Comparison of ENCODE assay signal across 26 mouse cellular contexts in genomic region chr2:180391349-180391748, GRCm38 (mm10). TPM values are rescaled to one million over a fixed set of nuclear protein-coding genes. Genes with fewer than 3 reads are reported as not detected.
DNase-seq lines count a peak whose midpoint lies in the region; ATAC-seq and TF ChIP-seq lines count a peak whose summit lies in the region.
"Had no signal": no experiment of that assay in that cellular context is flagged by ENCODE, and none has a peak within 500 bp of the region (broad histone marks: within the 10 kb centered on the region; RNA-seq: fewer than 3 reads in every experiment).

No protein-coding gene starts in this region.

- H3K4me1 ChIP-seq in heart, embryonic 10.5 days: peaks cover 71% of the 10 kb centered on the region
- H3K4me1 ChIP-seq in heart, embryonic 14.5 days (ENCODE audit: control insufficient read depth in 2 of 2, insufficient read depth in 2 of 2, low read length in 2 of 2): peaks cover 28 to 54% of the 10 kb centered on the region in 2 experiments
- peaks cover 5% of the 10 kb centered on the region; the same call in 1 of the 2 replicates for H3K4me1 ChIP-seq in heart, postnatal 0 days (ENCODE audit: control insufficient read depth, insufficient read depth)
- H3K4me1 ChIP-seq in kidney, embryonic 16.5 days (ENCODE audit: insufficient read depth, low read length): no peaks in the 10 kb centered on the region

- H3K9ac ChIP-seq in heart, embryonic 14.5 days (ENCODE audit: low read length): peak overlapping the region; percentile 95
- H3K9ac ChIP-seq in heart, postnatal 0 days (replicated peaks; ENCODE audit: low read depth, low read length): peak overlapping the region; percentile 98
- no peak overlapping the region for H3K9ac ChIP-seq in kidney, embryonic 16.5 days (replicated peaks; ENCODE audit: low read length)
- H3K9ac ChIP-seq: embryonic facial prominence, embryonic 15.5 days; hindbrain, embryonic 13.5 days had no signal

- TF ChIP-seq EP300 in heart, postnatal 0 days (IDR thresholded peaks at IDR 0.05; ENCODE audit: low read depth): no peak

- TF ChIP-seq CTCF in heart, postnatal 0 days (IDR thresholded peaks at IDR 0.05; ENCODE audit: low read depth): no peak

- WGBS in heart, embryonic 10.5 days: 61% methylated on average over 3 of the region's 3 CpGs
- WGBS in heart, embryonic 14.5 days: 45% methylated on average over 3 of the region's 3 CpGs
- 27% methylated on average over 3 of the region's 3 CpGs for WGBS in heart, postnatal 0 days
- 81% methylated on average over 3 of the region's 3 CpGs for WGBS in kidney, embryonic 16.5 days

- peaks cover 58% of the 10 kb centered on the region for H3K36me3 ChIP-seq in heart, embryonic 10.5 days
- peaks cover 72% of the 10 kb centered on the region for H3K36me3 ChIP-seq in heart, embryonic 14.5 days (ENCODE audit: control insufficient read depth, insufficient read depth, low read length)
- H3K36me3 ChIP-seq in heart, postnatal 0 days (replicated peaks; ENCODE audit: control insufficient read depth, insufficient read depth, low read length): no peaks in the 10 kb centered on the region; the same call in 1 of the 2 replicates
- no peaks in the 10 kb centered on the region for H3K36me3 ChIP-seq in kidney, embryonic 16.5 days (ENCODE audit: insufficient read depth, low read length)
- H3K36me3 ChIP-seq: embryonic facial prominence, embryonic 15.5 days; forebrain, embryonic 10.5 days; hindbrain, embryonic 13.5 days had no signal

- no peak for ATAC-seq in heart, embryonic 14.5 days (ENCODE audit: insufficient number of reproducible peaks, insufficient read depth, low FRiP score, low read depth)
- ATAC-seq in heart, postnatal 0 days (ENCODE audit: insufficient read depth, low read depth): no peak
- no peak for ATAC-seq in kidney, embryonic 16.5 days (ENCODE audit: low FRiP score, low TSS enrichment)
- ATAC-seq: activated CD4-positive, CD25-positive, alpha-beta regulatory T cell, adult 4 months; forebrain, embryonic 14.5 days; hindbrain, postnatal 0 days; Patski had no signal

- no peak overlapping the region; the same call in 1 of the 2 replicates for H3K27ac ChIP-seq in heart, embryonic 10.5 days
- peak overlapping the region in 1 of 2 experiments; percentile 98; a peak in 2 of 4 replicates for H3K27ac ChIP-seq in heart, embryonic 14.5 days (replicated peaks in 1 of 2; ENCODE audit: control insufficient read depth in 1 of 2, insufficient read depth in 1 of 2, low read depth in 2 of 2, low read length in 2 of 2)
- peak overlapping the region; percentile 99 for H3K27ac ChIP-seq in heart, postnatal 0 days (ENCODE audit: low read depth)
- H3K27ac ChIP-seq in kidney, embryonic 16.5 days (ENCODE audit: low read length): no peak overlapping the region
- H3K27ac ChIP-seq: embryonic facial prominence, embryonic 15.5 days; forebrain, embryonic 10.5 days; hindbrain, embryonic 13.5 days; hindbrain, postnatal 0 days had no signal

- peaks cover 16% of the 10 kb centered on the region for H3K27me3 ChIP-seq in heart, embryonic 10.5 days (ENCODE audit: insufficient read depth, poor library complexity, severe bottlenecking)
- H3K27me3 ChIP-seq in heart, embryonic 14.5 days (ENCODE audit: control insufficient read depth, insufficient read depth, low read length): no peaks in the 10 kb centered on the region
- no peaks in the 10 kb centered on the region for H3K27me3 ChIP-seq in heart, postnatal 0 days (ENCODE audit: control insufficient read depth, insufficient read depth, low read length)
- peaks cover 37% of the 10 kb centered on the region for H3K27me3 ChIP-seq in kidney, embryonic 16.5 days (ENCODE audit: insufficient read depth, low read length)

- H3K4me2 ChIP-seq in heart, embryonic 14.5 days (ENCODE audit: low read length): peak overlapping the region; percentile 90
- H3K4me2 ChIP-seq in heart, postnatal 0 days (ENCODE audit: low read depth, low read length): peak overlapping the region; percentile 67
- no peak overlapping the region for H3K4me2 ChIP-seq in kidney, embryonic 16.5 days (replicated peaks; ENCODE audit: low read depth, low read length)
- H3K4me2 ChIP-seq: embryonic facial prominence, embryonic 15.5 days; hindbrain, embryonic 13.5 days had no signal

- no peak for DNase-seq in heart, embryonic 10.5 days (ENCODE audit: low spot score)
- DNase-seq in heart, postnatal 14 days: no peak
- no peak for DNase-seq in heart, postnatal 4 days
- DNase-seq in heart, postnatal 0 days (ENCODE audit: low spot score): no peak
- peak; percentile 61 for DNase-seq in skeletal muscle tissue, adult 2 months (ENCODE audit: low read depth, low spot score)
- DNase-seq: adrenal gland, postnatal 25 days; cerebellum, adult 11 months; cerebellum, adult 8-10 months; cerebellum, postnatal 14 days; embryo, embryonic 11 days; kidney, adult 11 months; kidney, adult 9 months had no signal

- peak overlapping the region; percentile 83 for H3K4me3 ChIP-seq in heart, embryonic 10.5 days
- peak overlapping the region; percentile 82 to 88; a peak in 3 of 4 replicates for H3K4me3 ChIP-seq in heart, embryonic 14.5 days (ENCODE audit: control insufficient read depth in 1 of 2, insufficient read depth in 1 of 2, low read depth in 1 of 2, low read length in 2 of 2)
- peak overlapping the region; percentile 69 for H3K4me3 ChIP-seq in heart, postnatal 0 days (ENCODE audit: low read depth, low read length)
- H3K4me3 ChIP-seq in kidney, embryonic 16.5 days (ENCODE audit: low read length): no peak overlapping the region
- H3K4me3 ChIP-seq: embryonic facial prominence, embryonic 15.5 days; erythroblast, embryonic 14.5 days; forebrain, embryonic 10.5 days; hindbrain, embryonic 13.5 days had no signal

- no peaks in the 10 kb centered on the region for H3K9me3 ChIP-seq in heart, embryonic 10.5 days
- H3K9me3 ChIP-seq in heart, embryonic 14.5 days (ENCODE audit: control insufficient read depth, low read length): no peaks in the 10 kb centered on the region
- no peaks in the 10 kb centered on the region for H3K9me3 ChIP-seq in heart, postnatal 0 days (replicated peaks; ENCODE audit: control insufficient read depth, low read length)
- H3K9me3 ChIP-seq in kidney, embryonic 16.5 days (ENCODE audit: low read length): no peaks in the 10 kb centered on the region
- H3K9me3 ChIP-seq: embryonic facial prominence, embryonic 15.5 days; forebrain, embryonic 10.5 days; hindbrain, embryonic 13.5 days had no signal

- intact Hi-C loops in heart, postnatal 14 days (cut with DNase I): no loop called here

RNA-seq across cellular contexts. Expression of gene Gata5, which starts 56.9 kb away (rescaled TPM):
- 34.7 and 41.3 TPM in 2 replicates for polyA plus RNA-seq in heart, embryonic 10.5 days (2016; fragmentation: Nextera tagmentation; extraction: Ambion mirVana)
- 1 to 10 TPM; 1.0 to 1.2 TPM for total RNA-seq in heart, postnatal 14 days (2021)
- polyA plus RNA-seq in heart, embryonic 14.5 days (2014; fragmentation: Nextera tagmentation; extraction: Ambion mirVana): 7.3 and 9.7 TPM in 2 replicates
- total RNA-seq in heart, postnatal 4 days (2021): 1 to 10 TPM; 1.6 to 2.5 TPM
- 2.7 and 5.7 TPM in 2 replicates for total RNA-seq in heart, postnatal 0 days (2014; rRNA removed; ENCODE audit: low replicate concordance)
- 1.2 and 1.8 TPM in 2 replicates for polyA plus RNA-seq in heart, postnatal 0 days (2015; fragmentation: Nextera tagmentation; extraction: Ambion mirVana)
- 3.9 and 4.6 TPM in 2 replicates for polyA plus RNA-seq in kidney, embryonic 16.5 days (2015; fragmentation: Nextera tagmentation; extraction: Ambion mirVana)
- total RNA-seq: adrenal gland, postnatal 25 days; CH12.LX; common myeloid progenitor, adult 5-6 weeks; gastrocnemius, adult 8-10 months; hematopoietic stem cell, adult 5-6 weeks; hindbrain, postnatal 0 days had no signal
- polyA plus RNA-seq: activated CD4-positive, CD25-positive, alpha-beta regulatory T cell, adult 4 months; embryonic facial prominence, embryonic 15.5 days; erythroblast, embryonic 14.5 days; forebrain, embryonic 10.5 days; forebrain, embryonic 14.5 days; hindbrain, postnatal 0 days; Patski had no signal
